Mouse (Mus musculus) bone marrow, adult 2 months (tissue): Measurements from ENCODE around the gene Ddx5. TPM values are rescaled to one million over a fixed set of nuclear protein-coding genes. Genes with fewer than 3 reads are reported as not detected.

Source experiments
- H3K27ac ChIP-seq: fragments of 200-500 bp; 2 replicates; pipeline ENCODE4 v1.5.1; 2012; ENCODE audit warnings: low read depth, mild to moderate bottlenecking, control low read depth, inconsistent platforms, low read length; ENCODE audit not compliant: control insufficient read depth, poor library complexity, insufficient read depth
- H3K4me1 ChIP-seq: fragments of 200-500 bp; 2 replicates; pipeline ENCODE4 v1.6.1; 2011; ENCODE audit warnings: low read length; ENCODE audit not compliant: control insufficient read depth, insufficient read depth
- H3K4me3 ChIP-seq: fragments of 200-500 bp; replicated peaks from 2 replicates; pipeline ENCODE3; 2011; ENCODE audit warnings: mild to moderate bottlenecking, low read depth, low read length, control low read depth; ENCODE audit not compliant: control insufficient read depth
- CTCF ChIP-seq: fragments of 200-500 bp; IDR thresholded peaks from 2 replicates; pipeline ENCODE4 v1.5.1; 2011; ENCODE audit warnings: low read length, control low read depth; ENCODE audit not compliant: control insufficient read depth, insufficient read depth
- POLR2A ChIP-seq: fragments of 200-500 bp; IDR thresholded peaks from 2 replicates; pipeline ENCODE4 v1.6.1; 2011; ENCODE audit warnings: low read depth, mild to moderate bottlenecking, control low read depth, low read length, borderline replicate concordance; ENCODE audit not compliant: control insufficient read depth
- WGBS: fragments of 180-500 bp; shearing (Covaris S2); methylation state at CpG from one replicate; pipeline ENCODE4 v1.1.7; 2018; 5-methylcytosine and 5-hydroxymethylcytosine counted together
- polyA plus RNA-seq: library from polyadenylated mRNA; stranded (reverse); fragments of >200 nt; gene quantifications from 2 replicates; pipeline ENCODE4 v1.2.4, GENCODE M21; 2011; ENCODE audit warnings: low replicate concordance; ENCODE audit not compliant: missing spikeins, insufficient read depth, insufficient read length

Gene Ddx5
- polyA plus RNA-seq, 1 experiment, result 600 TPM

GRCm38 (mm10) chr11:106820252-106820651 is 31.3 kb upstream of the Ddx5 start:
- H3K27ac ChIP-seq, result no peak overlapping the region
- no peaks in the 10 kb centered on the region for H3K4me1 ChIP-seq
- TF ChIP-seq CTCF (no peak), POLR2A (no peak)
- no peak overlapping the region for H3K4me3 ChIP-seq
- 84% methylated on average over 6 of the region's 6 CpGs for WGBS

GRCm38 (mm10) chr11:106819595-106819994 is 30.6 kb upstream of the Ddx5 start:
- Histone ChIP-seq H3K4me3 (no peak overlapping the region), H3K27ac (no peak overlapping the region), H3K4me1 (no peaks in the 10 kb centered on the region)
- 44% methylated on average over 9 of the region's 9 CpGs for WGBS
- TF ChIP-seq POLR2A (no peak), CTCF (no peak)

- H3K27ac ChIP-seq, result no peak overlapping the region
- H3K4me1 ChIP-seq, result no peaks in the 10 kb centered on the region
- no peak overlapping the region for H3K4me3 ChIP-seq
- 80% methylated on average over 9 of the region's 9 CpGs for WGBS
- TF ChIP-seq POLR2A (no peak), CTCF (no peak)
Measured at GRCm38 (mm10) chr11:106818341-106818740, 29.4 kb upstream of the Ddx5 start.

- no peaks in the 10 kb centered on the region for H3K4me1 ChIP-seq
- no peak for TF ChIP-seq POLR2A
- TF ChIP-seq CTCF, result no peak
- WGBS, result 91% methylated on average over 6 of the region's 6 CpGs
- no peak overlapping the region for H3K4me3 ChIP-seq
- H3K27ac ChIP-seq, result no peak overlapping the region
Measured at GRCm38 (mm10) chr11:106817808-106818207, 28.8 kb upstream of the Ddx5 start.

- no peak overlapping the region for H3K27ac ChIP-seq
- H3K4me1 ChIP-seq, result no peaks in the 10 kb centered on the region
- 90% methylated on average over 3 of the region's 3 CpGs for WGBS
- TF ChIP-seq POLR2A (no peak), CTCF (no peak)
- H3K4me3 ChIP-seq, result no peak overlapping the region
Measured at GRCm38 (mm10) chr11:106817156-106817555, 28.2 kb upstream of the Ddx5 start.

GRCm38 (mm10) chr11:106816316-106816715 is 27.3 kb upstream of the Ddx5 start:
- no peak for TF ChIP-seq POLR2A
- no peak for TF ChIP-seq CTCF
- no peak overlapping the region for H3K4me3 ChIP-seq
- WGBS, result 87% methylated on average over 7 of the region's 7 CpGs
- no peaks in the 10 kb centered on the region for H3K4me1 ChIP-seq
- H3K27ac ChIP-seq, result no peak overlapping the region

- TF ChIP-seq CTCF (no peak), POLR2A (no peak)
- no peak overlapping the region for H3K4me3 ChIP-seq
- WGBS, result 80% methylated on average over 2 of the region's 2 CpGs
- H3K4me1 ChIP-seq, result no peaks in the 10 kb centered on the region
- no peak overlapping the region for H3K27ac ChIP-seq
Measured at GRCm38 (mm10) chr11:106815761-106816160, 26.8 kb upstream of the Ddx5 start.

GRCm38 (mm10) chr11:106815331-106815730 is 26.3 kb upstream of the Ddx5 start:
- no peak overlapping the region for H3K27ac ChIP-seq
- TF ChIP-seq POLR2A (no peak), CTCF (no peak)
- no peak overlapping the region for H3K4me3 ChIP-seq
- H3K4me1 ChIP-seq, result no peaks in the 10 kb centered on the region
- WGBS, result 78% methylated on average over 2 of the region's 2 CpGs
